Mouse (Mus musculus) liver, postnatal 0 days (tissue): ENCODE results near the gene Mfsd4b1. TPM values are rescaled to one million over a fixed set of nuclear protein-coding genes. Genes with fewer than 3 reads are reported as not detected.

Source experiments
- ATAC-seq: fragments of 200-750 bp; cut with Nextera tagmentation; 2 replicates; pipeline ENCODE4 v1.8.0; 2017; ENCODE audit warnings: mild to moderate bottlenecking, moderate library complexity
- DNase-seq: peaks from one replicate; pipeline ENCODE4 v3.0.0-alpha.2; 2016
- H3K27ac ChIP-seq: fragments of 300-500 bp; sonication (generic); 2 replicates; pipeline ENCODE4 v1.5.1; 2014; ENCODE audit warnings: antibody characterized with exemption, moderate library complexity, mild to moderate bottlenecking, low read depth
- H3K27me3 ChIP-seq: fragments of 300-500 bp; sonication (generic); 2 replicates; pipeline ENCODE4 v1.6.1; 2014; ENCODE audit warnings: low read length, control low read depth, mixed read lengths; ENCODE audit not compliant: insufficient read depth
- H3K36me3 ChIP-seq: fragments of 300-500 bp; sonication (generic); replicated peaks from 2 replicates; pipeline ENCODE4 v1.6.1; 2014; ENCODE audit warnings: mild to moderate bottlenecking, control low read depth, low read length, moderate library complexity, mixed read lengths; ENCODE audit not compliant: insufficient read depth
- H3K4me1 ChIP-seq: fragments of 300-500 bp; sonication (generic); 2 replicates; pipeline ENCODE4 v1.6.1; 2014; ENCODE audit warnings: antibody characterized with exemption, mild to moderate bottlenecking, control low read depth; ENCODE audit not compliant: insufficient read depth
- H3K4me2 ChIP-seq: fragments of 300-500 bp; sonication (generic); 2 replicates; pipeline ENCODE4 v1.6.1; 2014; ENCODE audit warnings: low read depth, mild to moderate bottlenecking, low read length, moderate library complexity, mixed read lengths
- H3K4me3 ChIP-seq: fragments of 300-500 bp; sonication (generic); 2 replicates; pipeline ENCODE4 v1.5.1; 2014; ENCODE audit warnings: low read depth, low read length
- H3K9ac ChIP-seq: fragments of 300-500 bp; sonication (generic); replicated peaks from 2 replicates; pipeline ENCODE4 v1.6.1; 2014; ENCODE audit warnings: mild to moderate bottlenecking, moderate library complexity
- H3K9me3 ChIP-seq: fragments of 300-500 bp; sonication (generic); 2 replicates; pipeline ENCODE4 v1.6.1; 2016; ENCODE audit warnings: mild to moderate bottlenecking, control low read depth, low read length, mixed read lengths
- CTCF ChIP-seq: sonication (generic); IDR thresholded peaks from 2 replicates; pipeline ENCODE4 v1.5.1; 2016; ENCODE audit warnings: antibody characterized with exemption, low read depth
- EP300 ChIP-seq: IDR thresholded peaks from 2 replicates; pipeline ENCODE4 v1.6.1; 2016; ENCODE audit warnings: antibody characterized with exemption, low read depth, mild to moderate bottlenecking
- WGBS: fragments of 180-500 bp; shearing (Covaris S2); extraction: QIAGEN DNeasy Blood & Tissue Kit; methylation state at CpG from one replicate; pipeline ENCODE4 v1.1.7; 2014; ENCODE audit not compliant: insufficient replicate concordance; 5-methylcytosine and 5-hydroxymethylcytosine counted together
- polyA plus RNA-seq: library from polyadenylated mRNA; unstranded; fragments of >200 nt; fragmentation: Nextera tagmentation; extraction: Ambion mirVana; gene quantifications from 2 replicates; pipeline ENCODE4 v1.2.1, GENCODE M21; 2015

Mfsd4b1 gene
- polyA plus RNA-seq, 1 experiment from 2014 or later, result 6.1 TPM

GRCm38 (mm10) chr10:40058062-40058785 lies 33.2 kb upstream of the Mfsd4b1 start:
- no peak for ATAC-seq
- WGBS, result 54% methylated on average over 6 of the region's 6 CpGs
- Histone ChIP-seq H3K4me2 (no peak overlapping the region), H3K9me3 (no peaks in the 10 kb centered on the region), H3K36me3 (no peaks in the 10 kb centered on the region; the same call in 1 of the 2 replicates), H3K9ac (no peak overlapping the region), H3K4me1 (peaks cover 4% of the 10 kb centered on the region), H3K4me3 (no peak overlapping the region), H3K27ac (no peak overlapping the region), H3K27me3 (no peaks in the 10 kb centered on the region)
- no peak for DNase-seq
- TF ChIP-seq EP300, result no peak

- no peak for DNase-seq
- Histone ChIP-seq H3K27me3 (no peaks in the 10 kb centered on the region), H3K27ac (no peak overlapping the region), H3K9ac (no peak overlapping the region), H3K4me2 (no peak overlapping the region), H3K4me1 (peaks cover 4% of the 10 kb centered on the region), H3K36me3 (peaks cover 3% of the 10 kb centered on the region; the same call in 1 of the 2 replicates), H3K4me3 (no peak overlapping the region), H3K9me3 (no peaks in the 10 kb centered on the region)
- TF ChIP-seq EP300, result no peak
- TF ChIP-seq CTCF, result no peak
- no peak for ATAC-seq
- WGBS, result 31% methylated on average over 2 of the region's 2 CpGs
Observed at GRCm38 (mm10) chr10:40057615-40058014, 32.5 kb upstream of the Mfsd4b1 start.

DNA sequence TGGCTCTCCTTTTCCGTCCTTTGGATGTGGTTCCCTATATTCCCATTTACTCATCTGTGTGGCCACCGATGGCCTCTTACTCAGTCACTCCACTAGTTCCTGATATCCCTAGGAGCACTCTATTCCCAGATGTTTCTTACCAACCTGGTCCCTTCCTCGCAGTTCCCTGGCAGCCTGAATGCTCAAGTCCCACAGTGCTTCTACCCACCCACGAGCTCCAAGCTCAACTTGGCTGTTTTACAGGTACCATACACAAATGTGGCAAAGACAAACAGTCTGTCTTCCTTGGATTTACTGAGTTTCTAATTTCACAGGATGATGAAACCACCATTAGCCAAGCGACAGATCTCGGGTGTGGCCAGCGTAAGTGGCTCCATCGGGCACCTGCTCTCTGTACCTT lies 29.4 kb upstream of the Mfsd4b1 start:
- H3K9me3 ChIP-seq, result no peaks in the 10 kb centered on the region
- no peak overlapping the region for H3K9ac ChIP-seq
- ATAC-seq (no peak), DNase-seq (no peak)
- no peak overlapping the region for H3K4me3 ChIP-seq
- no peak overlapping the region for H3K27ac ChIP-seq
- H3K4me1 ChIP-seq, result peaks cover 4% of the 10 kb centered on the region
- H3K36me3 ChIP-seq, result peaks cover 8% of the 10 kb centered on the region; the same call in 1 of the 2 replicates
- no peak for TF ChIP-seq EP300
- H3K4me2 ChIP-seq, result no peak overlapping the region
- no peaks in the 10 kb centered on the region for H3K27me3 ChIP-seq
- WGBS, result 83% methylated on average over 8 of the region's 8 CpGs

- DNase-seq (no peak), ATAC-seq (no peak)
- no peaks in the 10 kb centered on the region for H3K27me3 ChIP-seq
- H3K4me1 ChIP-seq, result peaks cover 4% of the 10 kb centered on the region
- H3K36me3 ChIP-seq, result peaks cover 8% of the 10 kb centered on the region; the same call in 1 of the 2 replicates
- H3K27ac ChIP-seq, result no peak overlapping the region
- no peak overlapping the region for H3K4me2 ChIP-seq
- H3K4me3 ChIP-seq, result no peak overlapping the region
- TF ChIP-seq CTCF (no peak), EP300 (no peak)
- WGBS, result 93% methylated on average over 4 of the region's 4 CpGs
- H3K9ac ChIP-seq, result no peak overlapping the region
- H3K9me3 ChIP-seq, result no peaks in the 10 kb centered on the region
Observed at GRCm38 (mm10) chr10:40053896-40054295, 28.8 kb upstream of the Mfsd4b1 start.

GRCm38 (mm10) chr10:40053257-40053895 lies 28.3 kb upstream of the Mfsd4b1 start:
- H3K9ac ChIP-seq, result no peak overlapping the region

DNA sequence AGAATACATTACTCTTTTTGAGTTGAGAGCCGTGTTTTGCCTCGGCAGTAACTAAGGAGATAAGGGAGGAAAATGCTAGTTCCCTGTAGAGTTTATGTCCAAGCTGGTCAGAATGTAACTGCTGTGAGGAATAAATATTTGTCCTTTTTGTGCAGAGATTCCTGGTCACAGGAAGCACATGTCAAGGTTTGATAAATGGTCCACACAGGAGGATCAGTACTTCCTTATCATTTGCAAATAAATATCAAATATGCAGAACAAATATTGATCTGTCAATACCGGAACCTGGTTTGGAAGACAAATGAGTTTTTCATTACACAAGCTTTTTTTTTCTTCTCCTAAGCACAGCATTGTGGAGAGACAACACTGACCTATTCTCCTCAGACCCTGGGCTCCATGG lies 26.9 kb upstream of the Mfsd4b1 start:
- no peak for ATAC-seq

More at GRCm38 (mm10) chr10:40053257-40053895, 28.3 kb upstream of the Mfsd4b1 start:
- H3K27me3 ChIP-seq, result no peaks in the 10 kb centered on the region
- no peak overlapping the region for H3K27ac ChIP-seq
- H3K4me1 ChIP-seq, result peaks cover under 1% of the 10 kb centered on the region
- no peak overlapping the region for H3K4me2 ChIP-seq
- 51% methylated on average over 3 of the region's 3 CpGs for WGBS
- peaks cover 8% of the 10 kb centered on the region; the same call in 1 of the 2 replicates for H3K36me3 ChIP-seq
- TF ChIP-seq EP300 (no peak), CTCF (peak; percentile 74)
- ATAC-seq (no peak), DNase-seq (no peak)
- H3K9me3 ChIP-seq, result no peaks in the 10 kb centered on the region
- no peak overlapping the region for H3K4me3 ChIP-seq

More for the DNA sequence above, 26.9 kb upstream of the Mfsd4b1 start:
- Histone ChIP-seq H3K36me3 (peaks cover 8% of the 10 kb centered on the region; the same call in 1 of the 2 replicates), H3K4me2 (no peak overlapping the region), H3K4me1 (no peaks in the 10 kb centered on the region), H3K9me3 (no peaks in the 10 kb centered on the region), H3K27ac (no peak overlapping the region), H3K9ac (no peak overlapping the region), H3K27me3 (no peaks in the 10 kb centered on the region), H3K4me3 (no peak overlapping the region)
- TF ChIP-seq CTCF (no peak), EP300 (no peak)
- no peak for DNase-seq
- WGBS, result 74% methylated on average over 3 of the region's 3 CpGs
